Mouse (Mus musculus): ENCODE results near the gene Ust.

- no peak for TF ChIP-seq CTCF (IDR thresholded peaks at IDR 0.05; ENCODE audit: low read depth, low read length)
- no peak for TF ChIP-seq GATA1 (IDR thresholded peaks at IDR 0.05; ENCODE audit: borderline replicate concordance, low read length)
- no peak for TF ChIP-seq POLR2AphosphoS5 (IDR thresholded peaks at IDR 0.05; ENCODE audit: insufficient replicate concordance, low read depth, low read length)
- no peak for TF ChIP-seq TAL1 (conservative IDR thresholded peaks at IDR 0.05; ENCODE audit: low read depth, low read length)
- TF ChIP-seq GATA2 (IDR thresholded peaks at IDR 0.05; ENCODE audit: borderline replicate concordance, low read depth, low read length) = no peak
Measured at GRCm38 (mm10) chr10:8529173-8529572, 10.5 kb upstream of the Ust start.

Measured in G1E (cell line).